Mouse (Mus musculus) common myeloid progenitor, adult 5-6 weeks (primary cell): ENCODE measurements around the gene Oaf. TPM values are rescaled to one million over a fixed set of nuclear protein-coding genes. Genes with fewer than 3 reads are reported as not detected.

Source experiments
- ATAC-seq: replicated peaks from 2 replicates; pipeline ENCODE4 v1.8.0; 2016; ENCODE audit warnings: low read depth, mild to moderate bottlenecking, moderate TSS enrichment, inconsistent platforms; ENCODE audit not compliant: poor library complexity, severe bottlenecking
- total RNA-seq: library from RNA; stranded (forward); fragments of 200-1000, 187-1606 nt; gene quantifications from 2 replicates; pipeline ENCODE4 v1.2.3, GENCODE M21; 2017

Gene Oaf
- total RNA-seq, 1 experiment from 2014 or later = 11.6 TPM

- ATAC-seq = 0 out of 2 replicates have a peak, but pooled peaks have one; percentile 20
Measured at GRCm38 (mm10) chr9:43227626-43228025, 12.1 kb downstream of the Oaf start.

- ATAC-seq = no peak
Measured at GRCm38 (mm10) chr9:43226573-43227160, 13.0 kb downstream of the Oaf start.

GRCm38 (mm10) chr9:43225481-43225880 lies 14.2 kb downstream of the Oaf start:
- no peak for ATAC-seq

DNA sequence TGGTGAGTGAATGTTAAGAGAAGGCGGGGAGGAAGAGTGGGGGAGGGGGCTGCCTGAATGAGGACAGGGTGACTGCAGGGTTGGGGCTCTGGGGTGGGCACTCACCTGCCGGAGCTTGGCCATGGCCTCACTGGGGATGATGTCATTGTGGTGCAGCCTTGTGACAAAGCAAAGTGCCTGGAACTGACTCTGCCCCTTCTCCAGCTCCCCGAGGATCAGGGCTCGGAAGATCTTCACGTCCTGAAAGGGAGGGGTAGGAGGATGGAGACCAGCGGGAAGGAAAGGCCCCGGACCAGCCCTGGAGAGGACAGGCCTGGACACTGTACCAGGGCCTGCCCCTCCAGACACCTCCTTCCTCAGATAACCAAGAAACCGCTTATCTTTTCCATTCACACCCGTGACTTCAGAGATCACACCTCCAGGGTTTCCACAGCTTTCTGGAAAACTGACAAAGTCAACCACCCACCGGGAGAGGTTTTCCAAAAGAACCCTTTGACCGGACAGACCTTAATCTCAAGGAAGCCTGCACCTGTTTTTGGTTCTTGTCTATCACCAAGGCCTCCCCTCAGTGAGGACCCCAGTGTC lies 14.8 kb downstream of the Oaf start:
- ATAC-seq = no peak

DNA sequence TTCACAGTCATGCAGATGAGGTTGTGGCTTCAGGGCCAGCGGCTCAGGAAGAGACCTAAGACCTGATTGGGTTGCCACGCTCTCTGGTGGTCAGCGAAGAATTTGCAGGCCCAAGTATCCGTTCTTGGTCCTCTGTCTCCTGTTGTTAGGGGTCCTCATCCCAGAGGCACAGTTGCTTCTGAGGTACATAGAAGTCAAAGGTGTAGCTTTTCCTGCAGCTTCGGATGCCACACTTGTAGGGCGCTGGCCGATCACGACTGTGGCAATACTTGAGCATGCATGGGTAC lies 17.3 kb downstream of the Oaf start:
- ATAC-seq = no peak

DNA sequence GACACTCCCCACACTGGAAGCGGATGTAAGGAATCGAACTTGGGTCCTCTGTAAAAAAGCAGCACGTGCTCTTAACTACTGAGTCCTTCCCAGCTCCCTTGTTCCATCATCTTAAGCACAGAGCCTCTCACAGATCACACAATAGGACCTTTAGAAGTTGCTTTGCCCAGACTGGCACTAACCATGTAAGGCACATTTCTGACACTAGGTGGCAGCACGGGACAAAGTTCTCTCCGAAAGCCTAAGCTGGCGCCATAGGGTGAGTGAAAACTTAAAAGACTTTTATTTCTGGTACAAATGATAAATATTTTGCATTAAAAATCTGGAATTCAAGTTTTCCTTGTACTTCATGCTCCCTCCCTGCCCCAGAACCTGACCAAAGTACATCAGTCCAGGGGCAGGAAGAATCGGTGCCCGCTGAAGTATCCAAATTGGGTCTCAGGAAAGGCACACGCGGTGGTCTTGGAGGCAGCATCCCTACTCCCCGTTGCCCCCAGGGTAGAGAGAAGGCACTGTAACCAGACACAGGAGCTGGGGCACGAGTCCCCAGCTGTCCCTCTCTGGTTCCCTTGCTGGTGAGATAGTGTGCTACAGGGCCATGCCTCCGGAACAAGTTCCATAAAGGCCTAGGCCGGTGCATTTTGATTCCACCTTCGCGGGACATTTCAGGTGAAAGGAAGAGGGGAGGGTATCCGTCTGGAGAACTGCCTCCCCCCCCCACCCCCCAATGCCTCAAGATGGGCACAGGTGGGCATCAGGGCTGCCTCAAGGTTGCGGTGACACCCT lies 17.9 kb downstream of the Oaf start:
- ATAC-seq = peak; percentile 78

DNA sequence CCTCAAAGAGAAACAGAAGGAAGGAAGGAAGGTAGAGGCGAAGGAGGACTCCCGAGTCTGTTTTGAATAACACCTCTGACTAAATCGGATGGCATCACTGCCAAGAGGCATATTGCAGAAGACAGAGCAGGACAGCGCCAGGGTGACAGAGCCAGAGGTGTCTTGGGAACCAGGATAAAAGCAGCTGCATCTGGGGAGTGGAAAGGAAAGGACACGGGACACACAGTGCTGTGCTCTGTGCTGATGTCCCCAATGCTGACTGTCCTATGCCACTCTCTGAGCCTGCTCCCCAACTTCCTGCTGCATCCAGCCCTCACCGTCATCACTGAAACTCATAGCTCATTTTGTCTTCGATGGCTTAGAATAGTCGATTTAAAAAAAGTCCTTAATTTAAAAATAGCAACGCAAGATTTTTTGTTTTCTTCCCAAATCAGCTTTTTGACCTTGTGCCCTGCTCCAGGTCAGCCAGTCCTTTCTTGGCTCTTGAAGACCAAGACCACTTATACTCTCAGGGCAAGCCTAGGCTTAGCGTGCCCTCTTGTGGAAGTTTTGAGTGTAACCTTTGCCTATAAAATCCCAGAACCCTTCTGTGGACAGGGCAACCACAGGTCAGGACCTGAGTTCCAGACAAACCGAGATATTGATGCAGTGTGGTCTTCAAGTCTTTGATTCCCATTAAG lies 28.8 kb downstream of the Oaf start:
- peak; percentile 58; the same call in 1 of the 2 replicates for ATAC-seq

DNA sequence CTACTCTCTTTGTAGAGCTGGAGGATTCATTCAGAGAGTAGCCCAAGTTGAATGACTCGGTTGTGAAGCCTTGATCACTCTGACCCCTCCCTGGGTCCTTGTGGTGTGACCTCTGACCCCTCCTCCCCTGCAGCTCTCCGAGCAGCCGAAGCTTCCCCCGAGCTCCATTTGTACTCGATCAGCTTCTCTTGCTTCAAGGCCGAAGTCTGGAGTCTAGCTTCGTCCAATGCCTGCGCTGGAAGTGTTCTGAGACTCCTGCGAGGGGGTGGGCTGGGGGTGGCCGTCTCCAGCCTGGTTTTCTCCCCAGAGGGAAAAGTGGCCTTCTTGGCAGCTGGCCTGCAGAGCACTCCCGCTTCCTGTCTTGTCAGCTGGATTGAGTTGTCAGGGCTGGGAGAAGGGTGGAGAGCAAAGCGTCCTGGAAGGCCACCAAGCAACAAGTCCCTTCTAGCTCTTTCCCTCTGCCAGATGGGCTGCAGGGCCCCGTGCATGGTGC lies 29.5 kb downstream of the Oaf start, which contains the start of gene Pou2f3:
Pou2f3 (minus strand) TSS at position 180 of the 493 bp plus-strand sequence.
- ATAC-seq = no peak

- no peak for ATAC-seq
Measured at GRCm38 (mm10) chr9:43206022-43206390, 33.7 kb downstream of the Oaf start.

GRCm38 (mm10) chr9:43205343-43206021 lies 34.2 kb downstream of the Oaf start:
- 0 out of 2 replicates have a peak, but pooled peaks have one; percentile 15 for ATAC-seq

GRCm38 (mm10) chr9:43200212-43200611 lies 39.5 kb downstream of the Oaf start:
- ATAC-seq = 0 out of 2 replicates have a peak, but pooled peaks have one; percentile 32

DNA sequence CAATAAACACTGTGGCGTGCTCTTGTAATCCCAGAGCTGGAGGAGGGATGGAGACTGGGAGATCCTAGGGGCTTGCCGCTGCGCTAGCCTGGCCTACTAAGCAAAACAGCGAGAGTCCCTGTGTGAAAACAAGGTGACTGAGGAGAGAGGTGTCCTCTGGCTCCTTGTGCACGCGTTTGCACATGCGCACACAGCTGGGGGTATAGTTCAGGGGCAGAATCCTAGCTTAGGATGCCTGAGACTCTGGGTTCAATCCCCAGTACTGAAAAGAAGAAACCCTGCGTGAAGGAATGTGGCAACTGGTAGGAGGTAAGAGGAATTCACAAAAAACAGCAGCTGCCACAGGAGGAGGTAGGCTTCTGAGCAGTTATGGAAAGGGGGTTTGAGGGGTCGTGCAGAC lies 45.7 kb downstream of the Oaf start:
- ATAC-seq = no peak

DNA sequence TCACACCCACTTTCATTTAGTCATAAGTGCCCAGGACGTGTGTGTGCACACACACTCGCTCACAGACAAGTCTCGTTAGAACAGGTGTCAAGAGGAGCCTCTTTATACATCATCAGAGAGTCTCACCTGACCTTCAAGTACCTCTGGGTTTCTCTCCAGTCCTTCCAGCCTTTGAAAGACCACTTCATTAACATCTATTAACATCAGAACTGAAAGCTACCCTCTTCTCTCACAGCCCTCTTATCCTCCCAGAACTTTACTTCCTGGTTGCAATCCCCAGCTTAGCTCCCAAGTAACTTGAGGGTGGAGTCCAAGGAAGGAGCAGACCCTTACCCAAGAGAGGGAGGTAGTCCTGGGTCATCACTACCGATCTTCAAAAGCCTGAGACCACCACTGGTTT lies 48.1 kb downstream of the Oaf start:
- no peak for ATAC-seq

DNA sequence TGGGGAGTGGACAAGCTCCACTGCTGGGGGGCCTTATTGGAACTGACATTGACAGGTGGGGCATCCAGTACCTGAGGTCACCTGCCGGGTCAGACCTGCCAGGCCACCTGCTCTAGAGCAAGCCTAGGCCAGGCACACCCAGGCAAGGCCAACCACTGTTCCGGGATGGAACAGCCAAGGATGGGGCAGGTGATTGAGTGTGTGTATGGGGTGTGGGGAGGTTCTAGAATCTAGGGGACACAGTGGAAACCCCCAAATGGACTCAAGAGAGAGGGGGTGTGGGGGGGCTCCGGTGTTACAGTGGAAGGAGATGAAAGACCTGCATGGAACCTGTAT lies 50.7 kb downstream of the Oaf start:
- ATAC-seq = no peak

DNA sequence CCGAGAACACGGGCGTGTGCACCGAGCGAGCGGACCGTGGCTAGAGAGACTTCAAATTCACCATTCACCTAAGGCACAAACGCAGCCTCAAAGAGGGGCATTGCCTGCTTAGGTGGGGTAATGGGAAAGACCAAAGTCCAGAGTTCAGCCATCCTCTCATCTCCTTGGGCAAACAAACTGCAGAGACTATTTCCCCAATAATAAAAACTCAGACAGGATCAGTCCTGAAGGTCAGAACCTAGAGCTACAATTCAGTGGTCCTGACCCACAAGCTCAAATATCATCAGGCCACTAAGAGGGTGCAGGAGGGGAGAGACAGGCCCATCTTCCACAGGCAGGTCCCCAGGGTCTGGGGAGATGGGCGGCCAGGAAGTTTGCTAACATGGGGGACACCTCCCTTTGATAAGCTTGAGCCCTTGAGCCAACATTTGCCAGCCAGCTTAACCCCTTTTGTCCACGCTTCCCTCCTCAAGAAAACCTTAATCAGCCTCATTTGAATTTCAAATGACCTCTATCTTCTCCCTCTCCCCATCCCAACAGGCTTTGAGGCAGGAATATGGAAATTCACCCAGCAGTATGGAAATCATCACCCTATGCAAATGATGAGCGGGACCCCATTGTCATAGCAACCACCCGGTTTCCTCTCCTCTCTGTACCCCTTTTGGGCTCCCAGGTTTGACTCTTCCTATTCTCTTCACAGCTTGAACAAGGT lies 51.2 kb downstream of the Oaf start:
- ATAC-seq = no peak

- no peak for ATAC-seq
Measured at GRCm38 (mm10) chr9:43179614-43180013, 60.1 kb downstream of the Oaf start.

GRCm38 (mm10) chr9:43178172-43178571 lies 61.5 kb downstream of the Oaf start:
- no peak for ATAC-seq
